Mouse (Mus musculus) kidney, adult 2 months (tissue): ENCODE data around the gene Gm10300.

Source experiments
- CTCF ChIP-seq: fragments of 200-500 bp; conservative IDR thresholded peaks from 2 replicates; pipeline ENCODE4 v1.5.1; 2011; ENCODE audit warnings: low read depth, mild to moderate bottlenecking, control low read depth, low read length, moderate library complexity, mixed read lengths; ENCODE audit not compliant: insufficient read depth, insufficient read length
- POLR2A ChIP-seq: fragments of 200-500 bp; IDR thresholded peaks from one replicate; pipeline ENCODE4 v1.6.1; 2011; ENCODE audit warnings: low read depth, low read length, control low read depth

GRCm38 (mm10) chr4:132080492-132080983, 6.0 kb downstream of the Gm10300 start:
- TF ChIP-seq CTCF (no peak), POLR2A (no peak)
